Mouse (Mus musculus): ENCODE measurements at regions not wholly inside any gene's neighbourhood (a gene's known extent, or its start where the extent isn't known, plus 50 kb on each side); places are given as distances from the start of the nearest gene placed in this dataset.
A peak's percentile ranks its signal among the peaks of the same experiment; 100 is the strongest.

DNA sequence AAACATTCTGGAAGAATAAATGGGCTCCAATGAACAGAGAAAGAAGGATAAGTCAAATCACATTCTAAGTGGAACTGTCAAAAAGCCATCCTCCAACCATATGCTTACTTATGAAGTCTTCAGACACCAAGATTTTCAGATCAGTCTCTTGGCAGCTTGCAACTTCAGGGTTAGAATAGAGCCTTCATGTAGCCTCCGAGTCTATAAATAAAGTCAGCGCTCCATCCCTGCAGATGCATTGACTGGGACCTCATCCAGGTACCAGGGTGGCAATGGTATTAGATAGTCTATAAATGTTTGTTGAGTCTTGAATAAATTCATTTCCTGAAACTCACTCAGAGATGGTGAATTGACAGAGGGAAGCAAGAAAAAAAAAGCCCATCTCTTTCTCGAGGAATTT, 107.2 kb upstream of the Eepd1 start:
- no peak for DNase-seq

DNA sequence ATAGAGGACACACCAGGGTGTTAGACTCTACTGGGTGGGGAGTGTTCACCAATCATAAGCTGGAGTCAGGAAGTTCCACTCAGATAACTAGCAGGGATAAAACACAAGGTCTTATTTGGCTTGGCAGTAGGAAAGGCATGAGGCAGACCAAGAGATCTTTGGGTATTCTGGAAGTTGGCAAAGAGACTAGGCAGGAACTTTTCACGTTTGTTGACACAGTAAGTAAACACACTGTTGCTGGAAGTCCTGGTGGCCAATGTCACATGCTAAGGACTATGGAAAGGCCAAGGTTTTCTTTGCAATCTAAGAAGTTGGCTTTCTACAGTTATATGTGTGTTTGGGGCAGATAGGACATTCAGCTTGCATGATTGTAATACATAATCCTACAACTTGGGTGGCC, 105.1 kb upstream of the Eepd1 start:
- no peak for DNase-seq

DNA sequence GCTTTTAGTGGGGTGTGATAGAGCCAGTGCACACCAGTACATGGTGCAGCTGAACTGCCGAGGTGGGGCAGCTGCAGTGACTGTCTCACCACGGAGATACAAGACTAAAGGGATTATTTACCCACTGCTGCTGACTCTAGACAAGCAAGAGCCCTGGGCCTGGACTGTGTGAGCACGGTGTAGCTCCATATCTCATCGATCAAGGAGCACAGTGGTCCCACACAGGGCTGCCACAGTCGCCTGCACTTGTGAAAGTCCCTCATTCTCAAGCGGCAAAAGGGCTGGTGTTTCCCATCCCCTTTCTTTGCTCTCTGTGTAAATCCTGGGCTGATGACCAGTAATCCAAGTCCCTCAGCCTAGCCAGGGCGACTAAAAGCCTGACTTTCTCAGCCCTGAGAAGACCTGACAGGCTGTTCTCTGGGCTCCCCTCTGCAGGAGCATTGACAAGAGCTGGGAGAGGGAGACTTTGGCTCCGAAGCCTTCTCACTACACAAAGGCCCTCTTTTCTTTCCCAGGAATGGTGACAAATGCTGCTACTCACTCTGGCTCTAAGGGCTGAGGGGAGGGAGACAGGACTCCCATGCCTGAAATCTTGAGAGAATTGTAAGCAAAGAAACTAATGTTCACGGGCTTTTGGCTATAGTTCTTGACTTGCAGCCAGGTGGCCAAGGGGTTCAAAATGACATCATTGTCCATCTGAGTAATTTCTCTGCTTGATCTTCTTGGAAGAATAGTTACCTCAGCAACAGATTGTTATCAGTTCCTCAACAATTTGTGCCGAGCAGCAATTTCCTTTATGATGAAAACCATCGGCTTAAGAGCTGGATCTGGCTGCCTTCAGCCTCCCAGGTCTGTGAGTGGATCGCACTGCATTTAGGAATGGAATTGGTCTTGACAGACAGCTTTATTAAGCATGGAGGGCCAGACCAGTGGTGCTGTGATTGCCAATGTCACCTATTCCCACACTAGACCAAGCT, 103.3 kb upstream of the Eepd1 start:
- DNase-seq = no peak

DNA sequence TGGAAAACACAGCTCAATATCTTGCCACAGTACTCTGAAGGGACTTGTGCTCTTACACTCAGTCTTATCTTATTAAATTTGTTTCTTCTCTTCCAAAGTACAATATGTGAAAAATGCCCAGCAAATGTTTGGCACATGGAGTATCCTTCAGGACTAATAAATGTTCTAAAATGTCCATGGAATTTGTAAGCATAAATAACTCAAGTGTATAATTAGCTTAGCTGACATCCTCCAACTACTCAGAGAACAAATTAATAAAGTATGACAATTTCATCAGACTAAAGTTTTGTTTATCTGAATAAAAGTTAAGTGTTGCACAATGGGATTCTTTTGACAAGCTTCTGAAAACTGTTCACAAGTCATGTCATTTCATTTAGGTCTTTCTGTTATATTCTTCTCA, 96.0 kb upstream of the Eepd1 start:
- no peak for DNase-seq

DNA sequence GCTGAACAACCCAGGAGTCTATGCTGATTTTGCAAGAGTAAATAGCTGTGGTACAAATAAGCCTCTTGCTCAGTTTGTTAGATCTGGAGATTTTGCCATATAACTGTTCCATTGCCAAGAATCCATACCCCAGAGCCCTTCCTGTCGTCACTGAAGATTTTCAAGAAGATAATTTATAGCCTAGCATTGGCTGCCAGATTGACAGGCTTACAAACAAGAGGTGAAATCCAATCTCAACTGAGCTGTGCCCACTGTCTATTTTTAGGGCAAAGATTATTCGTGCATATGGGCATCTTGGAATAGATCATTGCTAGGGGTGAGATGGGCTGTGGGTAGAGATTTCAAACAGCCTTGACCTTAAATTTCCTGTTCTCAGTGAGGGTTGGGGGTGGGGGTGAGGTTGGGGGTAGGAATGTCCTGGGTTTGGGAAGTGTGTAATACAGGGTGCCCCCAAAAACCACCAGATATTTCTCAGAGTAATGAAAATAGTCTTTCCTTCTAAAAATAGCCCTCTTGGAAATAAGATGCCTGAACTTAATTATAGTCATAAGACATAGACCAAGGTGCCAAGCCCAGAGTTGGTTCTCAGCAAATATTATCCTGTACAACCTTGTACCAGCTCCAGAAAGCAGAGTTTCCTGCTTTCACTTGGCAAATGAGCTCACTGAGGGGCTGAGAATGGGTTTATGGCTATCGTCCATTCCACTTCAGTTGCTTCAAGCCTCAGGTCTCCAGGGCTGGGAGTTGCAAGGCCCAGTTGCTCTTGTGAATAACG, 93.3 kb upstream of the Eepd1 start:
- no peak for DNase-seq

DNA sequence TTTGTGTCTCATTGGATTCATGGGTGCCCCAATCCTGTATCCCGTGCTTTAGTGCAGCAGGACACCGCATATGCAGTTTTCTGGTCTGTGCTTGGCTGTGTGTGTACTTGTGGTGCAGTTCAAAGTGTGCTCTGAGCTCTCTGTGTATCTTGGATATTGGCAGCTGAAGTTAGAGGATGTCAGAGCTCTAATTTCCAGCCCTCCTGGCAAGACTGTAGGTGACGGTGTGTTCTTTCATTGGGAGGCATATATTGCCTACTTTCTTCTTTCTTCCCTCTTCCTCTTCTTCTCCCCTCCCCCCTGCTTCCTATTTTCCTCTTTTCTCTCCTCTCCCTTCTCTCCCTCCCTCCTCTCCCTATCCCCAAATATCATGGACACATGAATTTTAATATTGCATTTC, 92.0 kb upstream of the Eepd1 start:
- DNase-seq = no peak

DNA sequence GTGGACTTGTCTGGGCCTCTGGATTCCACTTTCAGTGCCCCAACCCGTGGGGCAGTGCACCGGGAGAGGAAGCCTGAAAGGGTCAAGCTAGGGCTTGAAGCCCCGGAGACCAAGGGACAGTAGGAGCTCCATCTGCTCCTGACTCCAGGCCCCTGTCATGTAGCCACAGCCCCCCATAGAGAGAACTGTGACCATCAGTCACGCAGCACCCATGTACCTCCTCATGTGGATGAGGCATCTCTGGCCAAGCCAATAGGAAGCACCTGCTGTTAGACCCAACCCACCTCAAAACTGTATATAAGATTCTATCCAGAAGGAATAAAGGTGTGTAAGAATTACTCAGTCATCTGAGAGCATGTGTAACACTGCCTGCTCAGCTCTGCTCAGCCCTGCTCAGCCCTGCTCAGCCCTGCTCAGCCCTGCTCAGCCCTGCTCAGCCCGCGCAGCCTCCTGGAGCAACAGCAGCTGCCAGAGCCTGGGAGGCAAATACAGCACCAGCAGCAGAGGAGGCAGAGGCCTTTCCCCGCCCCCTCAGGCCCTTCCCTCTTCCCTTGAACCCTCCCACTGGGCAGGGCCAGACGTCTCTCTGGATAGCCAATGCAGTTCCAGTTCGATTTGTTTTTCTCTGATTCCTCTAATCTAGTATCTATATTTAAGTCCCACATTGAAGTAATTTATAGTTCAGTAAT, 80.6 kb upstream of the Eepd1 start:
- DNase-seq = peak; percentile 13

DNA sequence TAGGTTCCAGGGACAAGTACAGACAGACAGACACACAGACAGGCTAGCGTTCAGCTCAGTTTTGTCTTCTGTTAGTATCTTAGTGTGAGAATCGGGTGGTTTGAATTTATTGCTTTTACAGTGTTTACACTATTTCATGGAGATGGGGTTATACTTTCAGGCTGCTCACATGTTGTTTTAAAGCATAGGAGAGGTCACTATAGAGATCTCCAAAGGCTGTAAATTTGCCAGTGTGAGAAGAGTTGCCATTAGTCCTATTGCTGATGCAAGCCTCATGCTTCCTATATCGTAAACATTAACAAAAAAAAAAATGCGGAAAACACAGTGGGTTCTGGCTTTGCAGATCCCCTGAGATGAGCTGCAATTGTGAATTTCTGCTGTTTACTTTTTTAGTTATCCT, 75.5 kb upstream of the Eepd1 start:
- DNase-seq = no peak

DNA sequence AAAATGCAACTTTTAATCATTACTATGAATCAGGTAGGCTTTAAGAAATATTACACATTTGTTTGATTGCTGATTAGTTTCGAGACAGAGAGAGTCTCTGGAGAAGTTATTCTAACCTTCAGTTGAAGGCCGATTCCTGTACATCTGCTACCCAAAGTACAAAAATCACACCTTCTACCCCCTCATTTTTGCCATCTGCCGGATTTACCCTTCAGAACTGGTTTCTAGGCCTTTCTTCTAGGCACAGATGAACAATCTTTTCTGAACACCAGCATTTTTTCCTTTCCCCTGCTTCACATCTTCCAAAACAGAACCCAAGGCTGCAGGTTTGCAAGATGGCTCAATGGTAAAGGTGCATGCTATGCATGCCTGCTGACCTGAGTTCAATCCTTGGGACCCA, 72.8 kb upstream of the Eepd1 start:
- no peak for DNase-seq

DNA sequence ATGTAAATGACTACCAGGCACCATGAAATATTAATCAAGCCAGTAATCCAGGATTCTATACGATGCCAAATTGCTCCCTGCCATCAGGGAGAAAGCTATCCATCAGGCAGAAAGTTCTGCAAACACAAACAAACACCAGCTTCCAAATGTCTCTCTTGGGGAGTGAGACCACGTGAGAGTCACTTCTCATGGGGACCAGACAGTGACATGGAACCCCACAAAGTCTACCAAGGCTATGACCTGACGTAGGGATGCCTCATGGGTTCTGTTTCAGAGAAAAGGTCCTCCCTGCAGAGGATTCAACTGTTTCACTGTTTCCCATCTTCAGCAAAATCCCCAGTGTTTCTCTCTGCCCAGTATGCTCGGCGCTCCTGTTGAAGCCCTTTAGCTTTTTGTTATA, 71.6 kb upstream of the Eepd1 start:
- no peak for DNase-seq

DNA sequence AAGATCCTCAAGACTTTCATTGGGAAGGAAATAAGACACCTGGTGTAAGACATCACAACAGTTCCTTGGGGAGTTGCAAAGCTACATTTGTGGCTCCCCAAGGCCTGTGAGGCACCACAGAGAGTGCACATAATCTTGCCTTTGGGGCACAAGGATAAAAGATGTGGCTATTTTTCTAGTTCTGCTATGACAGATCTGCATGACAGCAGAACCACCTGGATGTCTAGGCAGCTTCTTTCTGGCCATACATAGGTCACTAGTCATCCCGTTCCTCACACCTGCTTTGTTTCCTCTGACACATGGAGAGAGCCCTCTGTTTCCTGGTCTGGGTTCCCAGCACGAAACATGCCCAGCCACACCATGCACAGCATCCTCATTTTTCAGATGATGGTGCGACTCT, 67.5 kb upstream of the Eepd1 start:
- no peak for DNase-seq

DNA sequence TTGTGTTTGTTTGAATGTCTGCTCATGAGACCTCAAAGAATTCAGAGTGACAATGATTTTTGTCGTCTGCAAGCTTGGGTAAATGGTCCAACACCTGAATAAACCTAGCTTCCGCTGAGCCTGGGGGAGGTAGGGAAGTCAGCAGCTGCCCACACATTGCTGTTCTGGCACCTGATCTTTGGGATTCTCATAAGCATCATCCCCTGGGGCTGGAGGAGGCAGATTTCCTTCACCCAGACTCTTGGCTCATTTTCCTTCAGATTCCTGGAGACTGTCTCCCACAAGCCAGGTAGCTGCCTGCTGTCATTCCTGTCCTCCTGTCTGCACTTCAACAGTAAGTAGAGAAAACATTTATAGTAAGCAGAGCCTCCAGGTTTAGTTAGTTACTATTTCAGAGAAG, 67.0 kb upstream of the Eepd1 start:
- DNase-seq = no peak

DNA sequence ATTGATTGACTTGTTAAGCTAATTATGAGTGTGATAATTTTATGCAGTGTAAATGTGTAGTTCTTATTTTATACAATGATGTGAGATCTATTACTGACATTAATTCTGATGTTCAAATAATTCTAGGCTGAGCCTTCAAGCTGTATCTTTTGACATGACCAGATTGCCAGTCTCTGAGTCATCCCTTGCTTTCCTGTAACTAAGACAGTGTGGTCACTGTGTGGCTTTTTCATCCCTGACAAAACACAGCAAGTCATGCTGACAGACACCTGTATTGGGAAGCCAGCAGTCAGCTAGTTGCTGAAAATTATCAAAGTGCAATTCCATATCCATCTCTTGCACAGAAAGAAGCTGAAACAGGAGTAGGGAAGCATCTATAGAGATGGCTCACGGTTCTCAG, 54.4 kb upstream of the Eepd1 start:
- DNase-seq = no peak

DNA sequence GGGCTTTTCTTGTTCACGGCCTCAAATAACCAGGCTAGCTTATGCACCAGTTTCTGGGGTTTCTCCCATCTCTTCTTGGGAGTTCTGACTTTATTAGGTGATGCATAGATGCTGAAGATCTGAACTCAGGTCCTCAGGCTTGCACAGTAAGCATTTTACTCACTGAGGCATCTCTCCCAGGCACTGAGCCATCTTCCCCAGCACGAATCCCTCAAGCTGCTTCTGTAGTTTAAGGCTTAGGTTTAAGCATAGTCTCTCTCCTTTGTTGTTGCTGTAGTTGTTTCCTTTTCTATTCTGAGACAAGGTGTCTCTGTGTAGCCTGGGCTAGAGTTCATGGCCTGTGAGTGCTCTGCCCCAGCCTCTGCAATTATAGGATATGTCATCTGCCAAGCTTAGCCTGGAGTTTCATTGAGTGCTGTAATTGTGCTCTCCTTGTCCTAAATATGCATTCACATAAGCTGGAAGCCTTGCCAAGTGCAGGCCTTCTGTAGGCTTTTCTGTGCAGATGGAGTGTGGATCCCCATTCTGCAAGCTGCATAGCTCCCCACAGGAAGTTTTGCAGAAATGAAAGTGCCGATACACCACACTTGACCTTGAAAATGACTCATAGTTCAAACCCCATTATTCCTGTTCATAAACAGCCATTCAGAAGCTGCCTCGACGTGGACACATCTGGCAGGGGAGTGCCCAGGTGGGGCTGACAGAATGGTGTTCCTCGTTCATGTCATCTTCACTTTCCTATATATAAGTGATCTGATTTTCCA, 51.7 kb upstream of the Eepd1 start:
- no peak for DNase-seq

All from right cerebral cortex, postnatal 14 days (tissue).